Mouse (Mus musculus): ENCODE results near the gene Polr3g. TPM values are rescaled to one million over a fixed set of nuclear protein-coding genes. Genes with fewer than 3 reads are reported as not detected.
"Not testable (repeated sequence)": the region's sequence is repeated elsewhere in the genome, so short reads cannot be mapped to it uniquely, and the experiment has no call there.

Gene Polr3g
- 1 to 10 TPM; 1.1 to 1.3 TPM for total RNA-seq (2021)
- long read RNA-seq, experiment 1: 0 reads
- long read RNA-seq, experiment 2, partial matches to known transcripts: 0 of 2 reads
- long read RNA-seq, experiment 2, other reads (novel, unspliced or antisense): 1 of 2 reads

- DNase-seq: peak; percentile 90 to 93
- intact Hi-C loops (cut with DNase I): loop anchor here (5.0 kb wide), 1 partner anchor 54 kb away; the partner anchor contains the start of gene Lysmd3
Observed at GRCm38 (mm10) chr13:81710775-81711545, at the start of gene Polr3g, which contains the start of gene Mblac2. Gene Polr3g (minus strand): TSS chr13:81711013. Gene Mblac2 (plus strand): TSS chr13:81711341.

DNA sequence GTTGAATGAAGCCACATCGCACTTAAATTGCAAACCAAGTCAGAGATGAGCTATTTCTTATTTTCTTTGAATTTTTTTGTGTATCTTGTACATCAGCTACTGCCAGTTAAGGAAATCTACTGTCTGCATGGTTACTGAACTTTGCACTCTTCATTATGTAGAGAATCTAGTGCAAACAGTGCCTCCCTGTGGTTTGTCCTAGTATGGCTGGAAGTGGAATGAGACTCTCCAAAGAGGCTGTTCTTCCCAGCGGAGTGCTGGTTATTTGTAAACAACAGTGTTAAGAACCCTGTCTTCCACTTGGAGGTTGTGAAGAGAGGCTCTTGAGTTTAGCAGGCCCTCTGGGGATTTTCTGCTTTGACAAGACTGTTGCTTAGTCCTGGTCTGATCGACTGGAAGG, 49.6 kb upstream of the Polr3g start:
- no peak for DNase-seq
- intact Hi-C loops (cut with DNase I): loop anchor here (2.0 to 5.0 kb wide), 2 partner anchors 118 to 322 kb away; no protein-coding TSS in a partner anchor

GRCm38 (mm10) chr13:81757058-81757660, 46.3 kb upstream of the Polr3g start:
- intact Hi-C loops (cut with DNase I): no loop called here
- DNase-seq: no peak

- intact Hi-C loops (cut with DNase I): no loop called here
Observed at GRCm38 (mm10) chr13:81755324-81755723, 44.5 kb upstream of the Polr3g start.

DNA sequence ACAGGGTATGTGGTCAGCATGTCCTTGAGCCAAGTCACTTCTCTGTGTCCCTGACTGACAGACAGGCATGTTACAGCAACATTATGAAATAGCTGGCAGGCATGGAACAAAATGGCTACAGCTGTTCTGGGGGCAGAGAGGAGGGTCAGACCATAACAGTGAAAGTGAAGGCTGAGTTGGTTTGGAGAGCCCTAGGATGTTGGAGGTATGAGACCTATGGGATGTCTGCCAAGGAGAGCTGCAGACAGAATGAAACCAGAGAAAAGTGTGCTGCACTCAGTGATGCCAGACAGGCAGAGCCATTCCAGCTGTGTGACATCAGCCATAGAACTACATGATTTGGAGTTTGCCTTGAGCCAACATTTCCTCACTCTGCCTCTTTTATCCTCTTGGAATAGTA, 44.1 kb upstream of the Polr3g start:
- intact Hi-C loops (cut with DNase I): no loop called here
- DNase-seq: no peak

More at GRCm38 (mm10) chr13:81755324-81755723, 44.5 kb upstream of the Polr3g start:
- no peak for DNase-seq

DNA sequence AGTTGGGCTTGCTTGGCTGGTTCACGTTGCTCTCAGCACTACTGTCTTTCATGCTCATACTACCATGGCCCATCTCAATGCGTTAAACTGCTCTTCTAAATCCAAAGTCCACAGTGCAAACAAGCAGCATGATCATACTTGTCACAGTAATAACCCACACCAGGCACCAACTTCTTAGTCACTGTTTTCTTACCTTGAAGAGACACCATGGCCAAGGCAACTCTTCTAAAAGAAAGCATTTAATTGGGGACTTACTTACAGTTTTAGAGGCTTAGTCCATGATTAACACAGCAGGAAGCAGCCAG, 33.2 kb upstream of the Polr3g start:
- intact Hi-C loops (cut with DNase I): no loop called here

DNA sequence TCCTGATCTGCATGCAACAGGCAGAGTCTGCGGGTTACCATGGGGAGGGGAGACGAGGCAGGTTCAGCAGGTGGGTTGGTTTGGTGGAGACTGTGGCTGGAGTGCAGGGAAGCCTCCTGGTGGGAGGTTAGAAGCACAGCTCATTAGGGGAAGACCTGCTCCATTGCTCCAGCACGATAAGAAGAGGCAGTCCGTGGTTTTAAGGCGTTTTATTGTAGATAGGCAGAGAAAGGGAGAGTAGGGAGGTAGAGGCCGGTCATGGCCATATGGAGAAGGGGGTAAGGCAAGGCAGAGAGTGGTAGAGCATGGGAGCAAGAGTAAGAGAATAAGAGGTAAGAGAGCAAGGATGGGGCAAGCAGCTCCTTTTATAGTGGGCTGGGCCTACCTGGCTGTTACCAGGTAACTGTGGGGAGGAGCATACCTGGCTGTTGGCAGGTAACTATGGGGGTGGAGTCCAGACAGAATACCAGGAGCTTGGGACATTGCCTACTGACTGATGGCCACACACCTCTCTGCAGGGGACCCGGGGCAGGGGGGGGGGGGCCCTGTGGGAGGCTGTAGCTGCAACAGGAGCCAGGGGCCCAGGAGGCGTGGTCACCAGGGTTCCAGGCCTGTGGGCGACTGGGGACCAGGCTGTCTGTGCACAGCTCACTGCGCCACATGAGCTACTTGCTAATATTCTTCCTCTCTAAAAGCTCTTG, 32.7 kb upstream of the Polr3g start:
- intact Hi-C loops (cut with DNase I): no loop called here
- DNase-seq: no peak

More for the DNA sequence above, 33.2 kb upstream of the Polr3g start:
- DNase-seq: no peak

DNA sequence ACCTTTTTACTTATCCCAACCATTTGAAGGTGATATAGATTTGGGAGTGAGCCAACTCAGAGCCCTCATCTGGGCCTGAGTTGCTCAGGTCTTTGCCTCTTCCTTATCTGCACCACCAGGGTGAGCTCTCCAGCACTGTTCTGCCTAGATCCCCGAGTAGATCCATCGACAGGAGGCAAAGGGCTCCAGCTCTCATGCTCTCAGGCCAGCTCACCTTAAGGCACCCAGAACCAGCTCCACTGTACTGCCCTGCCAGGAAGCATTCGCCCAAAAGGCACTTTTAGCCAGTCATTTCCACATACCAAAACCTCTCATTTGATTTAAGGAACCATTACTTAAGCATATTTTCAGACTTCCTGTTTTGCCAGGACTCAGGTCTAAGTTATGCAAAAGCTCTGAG, 30.1 kb upstream of the Polr3g start:
- intact Hi-C loops (cut with DNase I): no loop called here
- no peak for DNase-seq

GRCm38 (mm10) chr13:81736606-81737005, 25.8 kb upstream of the Polr3g start:
- intact Hi-C loops (cut with DNase I): no loop called here
- DNase-seq: no peak

GRCm38 (mm10) chr13:81730362-81730761, 19.5 kb upstream of the Polr3g start:
- intact Hi-C loops (cut with DNase I): no loop called here
- no peak for DNase-seq

- intact Hi-C loops (cut with DNase I): no loop called here
- no peak for DNase-seq
Observed at GRCm38 (mm10) chr13:81729102-81729501, 18.3 kb upstream of the Polr3g start.

- intact Hi-C loops (cut with DNase I): not testable (repeated sequence)
Observed at GRCm38 (mm10) chr13:81728141-81728540, 17.3 kb upstream of the Polr3g start.

GRCm38 (mm10) chr13:81713896-81714295, 3.1 kb upstream of the Polr3g start:
- no peak for DNase-seq
- intact Hi-C loops (cut with DNase I): loop anchor here (5.0 kb wide), 1 partner anchor 57 kb away; the partner anchor contains the start of gene Lysmd3

More at GRCm38 (mm10) chr13:81728141-81728540, 17.3 kb upstream of the Polr3g start:
- DNase-seq: not testable (repeated sequence)

DNA sequence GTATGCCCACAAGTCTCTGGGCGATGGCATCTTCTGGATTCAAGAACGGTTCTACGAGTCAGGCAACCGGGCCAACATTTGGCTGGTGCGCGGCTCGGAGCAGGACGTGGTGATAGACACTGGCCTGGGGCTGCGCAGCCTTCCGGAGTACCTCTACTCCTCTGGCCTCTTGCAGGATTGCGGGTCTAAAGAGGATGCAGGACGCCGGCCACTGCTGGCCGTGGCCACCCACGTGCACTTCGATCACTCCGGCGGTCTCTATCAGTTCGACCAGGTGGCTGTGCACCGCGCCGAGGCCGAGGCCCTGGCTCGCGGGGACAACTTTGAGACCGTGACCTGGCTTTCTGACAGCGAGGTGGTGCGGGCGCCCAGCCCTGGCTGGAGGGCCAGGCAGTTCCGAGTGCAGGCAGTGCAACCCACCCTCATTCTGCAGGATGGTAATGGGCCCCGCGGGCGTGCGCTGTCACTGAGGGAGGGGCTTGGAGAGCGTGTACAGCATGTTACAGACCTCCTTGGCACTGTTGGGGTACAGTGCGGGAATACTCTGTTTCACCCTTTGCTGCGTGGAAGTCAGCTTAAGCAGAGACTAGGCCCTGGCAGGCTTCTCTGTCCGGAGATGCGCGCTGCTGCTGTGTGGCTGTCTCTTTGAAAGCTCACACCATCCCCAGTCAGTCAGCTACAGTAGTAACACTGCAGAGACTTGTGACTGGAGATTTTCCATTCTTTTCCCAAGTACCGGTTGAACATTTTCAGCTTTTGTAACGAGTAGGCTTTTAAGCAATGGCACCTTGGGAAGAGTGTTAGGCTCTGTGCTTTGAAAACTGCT, 946 bp upstream of the Polr3g start:
- intact Hi-C loops (cut with DNase I): loop anchor here (5.0 kb wide), 1 partner anchor 54 kb away; the partner anchor contains the start of gene Lysmd3
- peak in 1 of 2 experiments; percentile 16 for DNase-seq

DNA sequence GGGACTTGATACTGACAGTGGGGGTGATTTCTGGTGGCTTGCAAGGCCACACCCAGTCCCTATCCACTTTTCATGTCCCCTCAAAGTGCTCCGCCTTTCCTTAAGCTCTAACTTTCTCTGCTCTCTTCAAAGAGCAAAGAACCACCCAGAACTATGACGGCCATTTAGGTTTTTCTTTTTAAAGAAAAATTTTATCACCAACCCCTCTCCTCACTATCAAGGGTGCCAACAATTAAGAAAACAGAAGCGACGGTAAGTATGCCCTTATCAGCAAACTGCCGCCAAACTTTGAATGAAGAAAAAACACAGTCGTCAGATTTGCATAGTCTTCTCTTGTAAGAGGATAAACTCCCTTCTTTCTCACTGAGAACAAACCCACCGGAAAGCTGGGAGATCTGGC, 547 bp downstream of the Polr3g start:
- no peak for DNase-seq
- intact Hi-C loops (cut with DNase I): loop anchor here (5.0 kb wide), 1 partner anchor 53 kb away; the partner anchor contains the start of gene Lysmd3

DNA sequence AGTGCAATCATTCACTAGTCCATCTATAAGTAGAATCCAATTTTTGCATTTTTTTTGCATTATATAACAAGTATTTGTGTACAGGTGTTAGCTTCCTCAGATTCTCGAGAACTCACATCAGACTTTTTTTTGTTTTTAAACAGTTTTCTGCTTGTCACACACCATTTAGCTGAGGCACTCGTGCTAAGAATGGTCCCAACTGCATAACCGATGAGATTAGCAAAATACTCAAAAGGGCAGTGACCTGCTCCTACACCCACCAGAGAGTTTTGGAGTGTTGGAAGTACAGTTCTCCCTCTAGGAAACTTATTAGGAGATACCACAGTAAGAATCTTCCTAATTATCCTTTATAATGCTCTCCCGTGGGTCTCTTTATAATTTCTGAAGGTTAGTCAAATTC, 1.0 kb downstream of the Polr3g start:
- intact Hi-C loops (cut with DNase I): loop anchor here (5.0 kb wide), 1 partner anchor 53 kb away; the partner anchor contains the start of gene Lysmd3
- DNase-seq: no peak

DNA sequence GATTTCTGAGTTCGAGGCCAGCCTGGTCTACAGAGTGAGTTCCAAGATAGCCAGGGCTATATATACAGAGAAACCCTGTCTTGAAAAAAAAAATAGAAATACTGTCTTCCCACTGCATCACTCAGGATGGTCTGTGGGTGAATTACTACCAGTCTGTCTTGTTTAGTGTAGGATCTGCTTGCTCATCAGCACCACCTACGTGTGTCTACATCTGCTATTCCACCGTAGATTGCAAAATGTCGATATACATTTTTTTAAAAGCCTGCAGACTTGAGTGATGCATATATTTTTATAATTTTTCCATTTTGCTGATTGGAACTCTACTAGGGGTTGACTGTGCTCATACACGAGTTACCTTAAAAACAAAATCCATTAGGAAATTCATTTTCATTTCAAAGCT, 4.5 kb downstream of the Polr3g start:
- intact Hi-C loops (cut with DNase I): no loop called here
- no peak for DNase-seq

DNA sequence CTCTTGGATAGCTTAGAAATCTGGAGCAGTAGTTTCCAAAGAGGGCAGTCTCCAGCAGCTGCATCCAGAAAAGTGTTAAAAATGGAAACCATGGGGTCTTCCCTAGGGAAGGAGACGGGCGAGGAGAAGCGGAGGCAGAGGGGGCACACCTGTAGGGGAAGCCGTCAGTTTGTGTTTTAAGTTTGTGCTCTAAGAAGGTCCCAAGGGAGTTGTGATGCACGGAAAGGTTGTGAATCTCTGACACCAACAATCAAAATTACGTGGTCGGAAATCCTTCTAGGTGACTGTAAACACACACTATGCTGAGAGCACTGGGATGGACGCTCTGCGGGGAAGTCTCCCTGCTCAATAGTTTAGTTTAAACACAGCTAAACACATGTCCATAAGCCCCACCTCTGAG, 7.2 kb downstream of the Polr3g start:
- DNase-seq: no peak
- intact Hi-C loops (cut with DNase I): no loop called here

DNA sequence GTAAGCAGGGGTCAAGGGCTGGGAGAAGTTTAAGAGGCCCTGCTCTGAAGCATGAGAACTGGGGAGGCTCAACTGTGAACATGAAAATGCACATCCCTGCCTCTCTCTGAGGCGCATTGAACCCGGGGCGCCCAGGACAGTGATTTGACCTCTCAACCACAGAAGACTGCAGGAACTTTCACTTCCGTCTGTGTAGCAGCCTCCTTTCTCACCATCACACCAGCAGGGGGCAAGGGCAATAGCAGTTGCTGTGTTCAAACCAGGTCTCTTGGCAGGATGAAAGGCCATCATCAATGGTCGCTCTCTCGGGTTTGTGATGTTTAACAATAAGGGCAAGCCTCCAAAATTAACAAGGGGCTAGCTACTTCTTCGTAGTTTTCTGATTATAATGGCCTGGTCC, 7.7 kb downstream of the Polr3g start:
- intact Hi-C loops (cut with DNase I): no loop called here
- no peak for DNase-seq

DNA sequence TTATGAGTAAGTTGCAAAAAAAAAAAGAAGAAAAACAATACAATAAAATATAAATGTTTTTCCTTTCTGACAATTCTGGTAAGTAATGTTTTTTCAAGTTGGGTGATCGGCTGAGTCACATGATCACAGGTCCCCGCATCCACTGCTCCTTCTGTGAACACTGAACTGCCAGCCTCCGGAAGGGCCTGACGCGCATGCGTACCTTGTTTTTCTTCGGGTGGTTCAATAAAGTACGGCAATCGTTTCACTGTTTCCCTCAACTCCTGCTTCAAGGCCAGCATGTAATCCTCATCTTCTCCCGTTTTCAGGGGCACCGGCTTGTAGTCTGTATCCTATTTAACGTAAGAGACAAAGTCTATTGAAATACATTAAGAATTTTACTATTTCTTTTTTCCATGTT, 16.4 kb downstream of the Polr3g start:
- no peak for DNase-seq
- intact Hi-C loops (cut with DNase I): no loop called here

Measured in gastrocnemius, postnatal 36 days (tissue).